Mouse (Mus musculus): ENCODE results near the gene Prg3. TPM values are rescaled to one million over a fixed set of nuclear protein-coding genes. Genes with fewer than 3 reads are reported as not detected.

Gene Prg3
- polyA plus RNA-seq (2015; fragmentation: Nextera tagmentation; extraction: Ambion mirVana): not detected in 2 replicates

DNA sequence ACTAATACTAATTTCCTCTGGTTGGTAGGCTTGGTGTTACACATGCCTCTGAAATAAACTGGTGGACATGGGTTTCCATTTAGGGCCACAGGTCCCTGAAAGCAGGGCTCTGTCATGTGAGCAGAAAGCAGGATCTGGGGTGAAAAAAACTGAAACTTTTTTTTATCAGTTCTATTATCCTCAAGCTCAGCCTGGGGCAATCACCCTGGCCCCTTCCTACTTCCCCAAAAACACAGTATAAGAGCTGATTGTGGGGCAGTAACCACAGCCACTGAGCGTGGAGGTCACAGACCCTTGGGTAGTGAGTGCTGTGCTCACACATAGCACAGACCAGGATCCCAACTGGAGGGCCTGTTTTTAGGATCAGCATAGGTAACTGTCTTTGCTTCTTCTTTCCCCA lies at the start of gene Prg3:
TSS of gene Prg3 (plus strand) at position 286 of the 400 bp plus-strand sequence.
- no peaks in the 10 kb centered on the region for H3K9me3 ChIP-seq
- no peaks in the 10 kb centered on the region for H3K27me3 ChIP-seq
- H3K9ac ChIP-seq (replicated peaks): no peak within 1 kb of the TSS
- no peak within 1 kb of the TSS for H3K4me3 ChIP-seq (replicated peaks)
- no peaks in the 10 kb centered on the region for H3K36me3 ChIP-seq
- H3K4me2 ChIP-seq (replicated peaks): no peak within 1 kb of the TSS
- H3K4me1 ChIP-seq (replicated peaks): no peaks in the 10 kb centered on the region
- 77% methylated on average over 1 of the region's 1 CpGs for WGBS
- ATAC-seq: no peak
- no peak within 1 kb of the TSS for H3K27ac ChIP-seq

DNA sequence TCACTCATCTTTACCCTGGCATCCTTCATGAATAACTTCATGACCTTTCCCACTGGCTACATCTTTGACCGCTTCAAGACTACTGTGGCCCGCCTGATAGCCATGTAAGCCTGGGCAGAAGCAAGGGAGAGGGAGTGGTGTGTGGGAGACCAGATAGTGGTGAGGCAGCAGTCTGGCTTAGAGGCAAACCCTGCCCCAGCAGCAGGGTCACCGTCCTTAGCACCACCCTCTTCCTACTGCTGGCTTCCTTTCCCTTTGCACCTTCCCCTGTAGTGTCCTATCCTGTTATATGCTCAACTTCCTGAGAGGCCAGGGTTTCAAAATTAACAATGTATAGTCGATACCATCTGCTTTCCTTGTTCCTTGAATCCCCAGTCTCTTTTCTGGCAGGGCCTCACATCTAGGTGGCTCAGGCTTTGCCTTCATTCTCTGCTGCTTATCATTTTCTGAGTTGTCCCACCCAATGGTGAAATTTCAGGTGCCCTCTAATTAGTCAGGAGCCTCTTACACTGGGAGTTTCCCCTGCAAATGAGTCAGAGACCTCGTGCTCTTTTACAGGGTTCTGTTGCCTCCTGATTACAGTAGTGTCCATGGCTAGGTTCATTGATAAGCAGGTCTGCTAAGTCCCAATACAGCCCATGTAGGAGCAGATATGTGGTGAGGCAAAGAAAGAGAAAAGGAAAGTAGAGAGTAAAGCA lies 49.6 kb upstream of the Prg3 start:
- ATAC-seq: no peak
- Histone ChIP-seq H3K27ac (no peak overlapping the region), H3K9ac (replicated peaks) (no peak overlapping the region), H3K27me3 (no peaks in the 10 kb centered on the region), H3K36me3 (no peaks in the 10 kb centered on the region), H3K4me2 (replicated peaks) (no peak overlapping the region), H3K4me3 (replicated peaks) (no peak overlapping the region), H3K9me3 (no peaks in the 10 kb centered on the region), H3K4me1 (replicated peaks) (peaks cover 16% of the 10 kb centered on the region)
- 90% methylated on average over 5 of the region's 5 CpGs for WGBS

DNA sequence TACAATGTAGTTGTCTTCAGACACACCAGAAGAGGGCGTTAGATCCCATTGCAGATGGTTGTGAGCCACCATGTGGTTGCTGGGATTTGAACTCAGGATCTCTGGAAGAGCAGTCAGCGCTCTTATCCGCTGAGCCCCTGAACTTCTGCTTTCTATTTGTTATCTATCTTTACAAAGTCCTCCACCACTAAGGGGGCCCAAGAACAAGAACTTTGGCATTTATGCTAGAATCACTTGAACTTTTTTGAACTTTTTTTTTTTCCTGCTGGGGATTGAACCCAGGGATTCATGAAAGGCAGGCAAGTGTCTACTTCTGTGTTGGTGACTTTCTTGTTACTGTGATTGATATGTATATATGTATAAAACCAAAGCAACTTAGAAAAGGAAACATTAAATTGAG lies 48.7 kb upstream of the Prg3 start:
- H3K4me1 ChIP-seq (replicated peaks): peaks cover 12% of the 10 kb centered on the region; the same call in 1 of the 2 replicates
- H3K27ac ChIP-seq: no peak overlapping the region
- H3K36me3 ChIP-seq: no peaks in the 10 kb centered on the region
- WGBS: 95% methylated on average over 3 of the region's 3 CpGs
- H3K27me3 ChIP-seq: no peaks in the 10 kb centered on the region
- no peak overlapping the region for H3K4me3 ChIP-seq (replicated peaks)
- no peaks in the 10 kb centered on the region for H3K9me3 ChIP-seq
- no peak overlapping the region for H3K9ac ChIP-seq (replicated peaks)
- H3K4me2 ChIP-seq (replicated peaks): no peak overlapping the region
- no peak for ATAC-seq

DNA sequence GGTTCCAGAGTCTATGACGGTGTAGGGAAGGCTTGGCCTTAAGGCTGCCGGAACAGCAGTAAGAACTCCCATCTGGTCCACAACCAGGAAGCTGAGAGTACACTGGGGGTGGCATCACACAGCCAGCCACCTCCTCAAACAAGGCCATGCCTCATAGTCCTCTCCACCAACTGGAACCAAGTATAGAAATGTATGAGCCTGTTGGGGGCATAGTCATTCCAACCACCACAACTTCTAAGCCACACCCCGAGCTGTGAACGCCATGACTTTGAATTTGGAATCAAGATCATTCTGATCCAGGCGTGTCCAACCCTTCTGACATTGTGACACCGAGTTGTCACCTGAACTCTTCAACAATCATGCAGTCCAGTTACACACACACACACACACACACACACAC lies 48.3 kb upstream of the Prg3 start:
- Histone ChIP-seq H3K27ac (no peak overlapping the region), H3K4me3 (replicated peaks) (no peak overlapping the region), H3K4me2 (replicated peaks) (no peak overlapping the region), H3K4me1 (replicated peaks) (peaks cover 11% of the 10 kb centered on the region; the same call in 1 of the 2 replicates), H3K27me3 (no peaks in the 10 kb centered on the region), H3K9ac (replicated peaks) (no peak overlapping the region), H3K36me3 (no peaks in the 10 kb centered on the region), H3K9me3 (no peaks in the 10 kb centered on the region)
- ATAC-seq: no peak
- 93% methylated on average over 6 of the region's 6 CpGs for WGBS

DNA sequence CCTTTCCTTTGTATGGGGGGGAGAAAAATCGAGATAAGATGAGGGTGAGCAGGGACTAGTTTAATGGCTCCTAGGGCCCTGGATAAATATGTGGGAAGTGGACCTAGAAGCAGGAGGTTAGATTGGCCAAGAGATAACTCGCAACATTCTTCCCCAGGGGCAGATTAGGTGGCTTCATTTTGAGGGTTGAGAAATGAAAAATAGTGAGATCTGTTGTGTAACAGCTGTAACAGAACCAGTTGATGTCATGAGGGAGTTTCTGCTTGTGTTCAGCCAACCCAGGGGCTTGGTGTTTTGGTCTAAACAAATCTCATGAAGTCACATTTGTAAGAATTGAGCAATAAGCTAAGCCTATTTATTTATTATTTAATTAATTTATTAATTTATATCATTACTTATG lies 46.7 kb upstream of the Prg3 start:
- no peak for ATAC-seq
- H3K9me3 ChIP-seq: no peaks in the 10 kb centered on the region
- H3K27ac ChIP-seq: no peak overlapping the region
- H3K36me3 ChIP-seq: no peaks in the 10 kb centered on the region
- WGBS: 77% methylated on average over 2 of the region's 2 CpGs
- no peak overlapping the region for H3K9ac ChIP-seq (replicated peaks)
- no peaks in the 10 kb centered on the region for H3K27me3 ChIP-seq
- H3K4me3 ChIP-seq (replicated peaks): no peak overlapping the region
- H3K4me2 ChIP-seq (replicated peaks): no peak overlapping the region
- H3K4me1 ChIP-seq (replicated peaks): peaks cover 6% of the 10 kb centered on the region; the same call in 1 of the 2 replicates

DNA sequence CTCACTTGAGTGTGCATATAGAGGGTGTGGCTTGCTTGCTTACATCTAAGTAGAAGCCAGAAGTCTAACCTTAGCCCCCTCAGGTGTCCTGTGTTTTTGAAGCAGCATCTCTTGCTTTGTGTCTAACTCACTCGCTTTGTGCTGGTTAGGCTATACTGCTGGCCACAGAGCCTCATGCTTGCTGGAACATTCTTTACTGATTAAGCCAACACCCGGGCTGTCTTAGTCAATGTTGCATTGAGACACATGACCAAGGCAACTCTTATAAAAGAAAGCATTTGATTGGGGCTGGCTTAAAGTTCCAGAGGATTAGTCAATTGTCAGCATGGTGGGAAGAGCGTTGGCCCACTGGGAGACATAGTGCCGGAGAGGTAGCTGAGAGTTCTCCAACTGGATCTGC lies 46.2 kb upstream of the Prg3 start:
- Histone ChIP-seq H3K9ac (replicated peaks) (no peak overlapping the region), H3K27ac (no peak overlapping the region), H3K4me3 (replicated peaks) (no peak overlapping the region), H3K27me3 (no peaks in the 10 kb centered on the region), H3K4me1 (replicated peaks) (0 out of 2 replicates have a peak, but pooled peaks cover 3% of the 10 kb centered on the region), H3K4me2 (replicated peaks) (no peak overlapping the region), H3K9me3 (no peaks in the 10 kb centered on the region), H3K36me3 (no peaks in the 10 kb centered on the region)
- no peak for ATAC-seq
- WGBS: 75% methylated on average over 4 of the region's 4 CpGs

DNA sequence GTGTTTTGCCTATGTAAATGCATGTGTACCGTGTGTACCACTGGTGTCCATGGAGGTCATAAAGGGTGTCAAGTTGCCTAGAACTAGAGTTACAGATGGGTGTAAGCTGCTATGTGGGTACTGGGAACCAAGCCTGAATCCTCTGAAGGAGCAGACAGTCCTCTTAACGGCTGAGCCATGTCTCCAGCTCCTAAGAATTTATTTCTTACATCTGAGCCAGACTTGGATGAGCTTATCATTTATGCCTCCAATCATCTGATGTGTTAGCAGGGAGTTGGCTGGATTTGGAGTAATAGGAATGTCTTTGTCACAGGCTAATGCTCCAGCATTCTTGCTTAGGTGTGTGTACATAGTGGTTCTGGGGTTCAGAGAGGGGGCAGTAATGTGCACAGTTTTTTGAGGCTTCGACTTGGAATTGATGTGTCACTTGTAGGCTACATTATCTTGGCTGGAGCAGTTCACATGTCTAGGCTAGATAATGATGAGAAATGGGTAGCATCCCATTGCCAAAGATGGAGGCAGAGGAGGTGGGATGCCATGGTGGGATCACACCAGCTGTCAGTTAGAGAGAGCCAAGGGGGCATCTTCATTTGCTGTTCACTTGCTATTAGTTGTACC lies 40.8 kb upstream of the Prg3 start:
- H3K4me1 ChIP-seq (replicated peaks): no peaks in the 10 kb centered on the region
- H3K27me3 ChIP-seq: no peaks in the 10 kb centered on the region
- H3K4me2 ChIP-seq (replicated peaks): no peak overlapping the region
- H3K27ac ChIP-seq: no peak overlapping the region
- H3K9me3 ChIP-seq: no peaks in the 10 kb centered on the region
- ATAC-seq: no peak
- no peaks in the 10 kb centered on the region for H3K36me3 ChIP-seq
- 91% methylated on average over 3 of the region's 3 CpGs for WGBS
- H3K4me3 ChIP-seq (replicated peaks): no peak overlapping the region
- H3K9ac ChIP-seq (replicated peaks): no peak overlapping the region

DNA sequence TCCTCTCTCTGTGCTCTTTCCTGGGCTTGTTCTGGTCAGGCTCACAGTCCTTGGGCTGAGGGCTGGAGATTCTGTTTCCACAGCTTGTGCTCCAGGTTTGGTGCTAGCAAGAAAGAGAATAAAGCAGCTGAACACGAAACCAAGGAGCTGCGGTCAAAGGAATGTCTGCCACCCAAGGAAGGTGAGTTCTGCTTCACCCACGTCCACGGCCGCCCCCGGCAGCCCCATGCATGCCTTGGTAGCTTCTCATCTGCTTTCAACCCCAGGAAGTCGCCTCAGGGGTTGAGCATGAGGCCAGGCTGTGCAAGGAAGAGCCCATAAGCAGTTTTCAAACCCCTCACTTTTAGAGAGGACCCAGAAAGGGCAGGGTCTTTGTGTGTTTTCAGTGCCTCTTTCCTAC lies 39.8 kb upstream of the Prg3 start:
- no peaks in the 10 kb centered on the region for H3K36me3 ChIP-seq
- H3K9me3 ChIP-seq: no peaks in the 10 kb centered on the region
- no peak overlapping the region for H3K4me2 ChIP-seq (replicated peaks)
- no peaks in the 10 kb centered on the region for H3K4me1 ChIP-seq (replicated peaks)
- H3K4me3 ChIP-seq (replicated peaks): no peak overlapping the region
- no peak overlapping the region for H3K27ac ChIP-seq
- H3K9ac ChIP-seq (replicated peaks): no peak overlapping the region
- H3K27me3 ChIP-seq: no peaks in the 10 kb centered on the region
- ATAC-seq: no peak
- WGBS: 90% methylated on average over 7 of the region's 7 CpGs

DNA sequence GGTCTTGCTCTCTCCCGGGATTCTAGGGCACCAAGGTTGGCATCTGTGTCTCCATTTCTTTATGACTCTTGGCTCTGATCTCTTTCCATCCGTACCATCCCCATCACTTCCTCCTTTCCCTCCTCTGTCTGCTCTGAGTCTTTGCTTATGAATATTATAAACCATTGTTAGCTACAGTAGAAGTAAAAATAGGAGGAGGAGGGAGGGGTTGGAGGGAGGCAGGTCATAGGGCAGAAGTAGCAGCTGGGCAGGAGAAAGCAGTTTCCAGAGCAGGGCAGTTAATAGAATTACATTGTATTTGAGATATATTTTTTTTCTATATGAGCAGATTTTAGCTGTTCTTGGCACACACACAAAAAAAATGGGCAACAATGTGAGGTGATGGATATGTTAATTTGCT lies 39.3 kb upstream of the Prg3 start:
- Histone ChIP-seq H3K4me3 (replicated peaks) (no peak overlapping the region), H3K4me2 (replicated peaks) (no peak overlapping the region), H3K27me3 (no peaks in the 10 kb centered on the region), H3K36me3 (no peaks in the 10 kb centered on the region), H3K9ac (replicated peaks) (no peak overlapping the region), H3K4me1 (replicated peaks) (no peaks in the 10 kb centered on the region), H3K9me3 (no peaks in the 10 kb centered on the region), H3K27ac (no peak overlapping the region)
- WGBS: 89% methylated on average over 2 of the region's 2 CpGs
- ATAC-seq: no peak

DNA sequence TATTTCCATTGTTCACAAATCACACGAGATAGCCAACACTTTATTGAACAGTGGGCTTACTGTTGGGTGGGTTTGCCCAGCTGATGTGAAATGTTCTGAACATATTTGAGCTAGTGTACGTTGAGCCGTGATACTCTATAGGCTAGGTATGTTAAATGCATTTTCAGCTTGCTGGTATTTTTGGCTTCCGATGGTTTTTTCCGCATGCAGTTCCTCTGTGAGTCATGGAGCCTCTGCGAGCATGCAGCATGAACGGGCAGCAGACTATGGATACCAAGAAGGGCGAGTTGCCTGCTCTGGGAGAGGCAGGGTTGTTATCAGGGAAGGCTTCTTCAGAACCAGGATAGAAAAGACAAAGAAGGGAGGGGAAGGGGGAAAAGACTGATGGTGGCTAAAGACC lies 37.0 kb upstream of the Prg3 start:
- Histone ChIP-seq H3K4me3 (replicated peaks) (no peak overlapping the region), H3K9ac (replicated peaks) (no peak overlapping the region), H3K27ac (no peak overlapping the region), H3K27me3 (no peaks in the 10 kb centered on the region), H3K36me3 (no peaks in the 10 kb centered on the region), H3K4me2 (replicated peaks) (no peak overlapping the region), H3K4me1 (replicated peaks) (no peaks in the 10 kb centered on the region), H3K9me3 (no peaks in the 10 kb centered on the region)
- ATAC-seq: no peak
- WGBS: 95% methylated on average over 8 of the region's 8 CpGs

DNA sequence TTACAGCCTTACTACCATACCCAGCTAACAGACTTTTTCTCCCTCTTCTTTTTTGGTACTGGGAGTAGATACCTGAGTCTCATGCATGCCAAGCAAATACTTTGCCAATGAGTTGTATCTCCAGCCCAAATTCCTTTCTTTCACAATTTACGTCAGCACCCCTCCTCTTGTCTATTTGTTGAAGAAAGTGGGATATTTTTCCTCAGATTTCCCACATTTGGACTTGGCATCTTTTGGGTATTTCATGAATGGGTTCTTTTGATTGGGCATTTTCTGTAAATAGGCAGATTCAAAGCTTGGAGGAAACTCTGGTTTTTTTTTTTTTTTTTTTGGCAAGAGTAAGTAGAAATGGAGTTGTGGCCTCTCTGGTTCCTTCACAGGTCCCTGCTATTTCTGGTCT lies 35.8 kb upstream of the Prg3 start:
- H3K4me2 ChIP-seq (replicated peaks): no peak overlapping the region
- WGBS: 95% methylated on average over 1 of the region's 1 CpGs
- no peak overlapping the region for H3K4me3 ChIP-seq (replicated peaks)
- H3K4me1 ChIP-seq (replicated peaks): no peaks in the 10 kb centered on the region
- no peaks in the 10 kb centered on the region for H3K27me3 ChIP-seq
- no peaks in the 10 kb centered on the region for H3K36me3 ChIP-seq
- H3K9ac ChIP-seq (replicated peaks): no peak overlapping the region
- ATAC-seq: no peak
- no peak overlapping the region for H3K27ac ChIP-seq
- no peaks in the 10 kb centered on the region for H3K9me3 ChIP-seq

DNA sequence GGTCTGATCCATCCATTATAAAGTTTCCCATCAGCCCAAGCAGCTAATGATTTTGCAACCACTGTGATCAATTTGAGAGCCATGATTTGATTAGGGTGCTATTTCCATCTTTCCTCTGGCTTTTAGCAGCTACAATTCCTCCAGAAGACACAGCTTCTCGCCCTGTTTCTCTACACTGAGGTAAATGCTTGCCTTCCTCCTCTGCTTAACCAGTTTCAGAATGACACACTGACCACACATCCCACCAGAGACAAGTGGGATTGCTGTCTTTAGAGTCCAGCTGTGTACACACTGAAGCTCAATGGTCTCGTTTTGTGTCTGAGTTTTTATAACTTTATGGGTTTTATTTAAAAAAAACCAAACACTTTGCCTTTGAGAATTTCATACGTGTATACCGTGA lies 35.3 kb upstream of the Prg3 start:
- Histone ChIP-seq H3K4me3 (replicated peaks) (no peak overlapping the region), H3K9ac (replicated peaks) (no peak overlapping the region), H3K9me3 (no peaks in the 10 kb centered on the region), H3K27ac (no peak overlapping the region), H3K4me1 (replicated peaks) (no peaks in the 10 kb centered on the region), H3K27me3 (no peaks in the 10 kb centered on the region), H3K4me2 (replicated peaks) (no peak overlapping the region), H3K36me3 (no peaks in the 10 kb centered on the region)
- no peak for ATAC-seq
- 86% methylated on average over 4 of the region's 4 CpGs for WGBS

DNA sequence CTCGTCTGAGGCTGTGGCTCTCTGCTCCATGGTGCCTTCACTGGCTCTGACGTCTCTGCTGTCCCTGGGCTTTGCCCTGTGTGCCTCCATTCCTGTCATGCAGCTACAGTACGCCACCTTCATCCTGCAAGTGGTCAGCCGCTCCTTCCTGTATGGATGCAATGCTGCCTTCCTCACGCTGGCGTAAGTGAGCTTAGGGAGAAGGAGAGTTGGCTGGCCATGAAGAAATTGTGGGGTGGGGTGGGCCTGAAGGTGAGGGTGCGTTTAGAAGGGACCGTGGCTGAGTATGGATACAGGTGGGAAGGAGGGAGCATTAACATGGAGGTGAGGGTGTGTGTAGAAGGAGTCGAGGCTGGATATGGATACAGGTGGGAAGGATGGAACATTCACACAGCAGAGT lies 32.6 kb upstream of the Prg3 start:
- Histone ChIP-seq H3K27me3 (no peaks in the 10 kb centered on the region), H3K4me2 (replicated peaks) (no peak overlapping the region), H3K4me1 (replicated peaks) (no peaks in the 10 kb centered on the region), H3K36me3 (no peaks in the 10 kb centered on the region), H3K9ac (replicated peaks) (no peak overlapping the region), H3K4me3 (replicated peaks) (no peak overlapping the region), H3K27ac (no peak overlapping the region), H3K9me3 (no peaks in the 10 kb centered on the region)
- WGBS: 89% methylated on average over 9 of the region's 9 CpGs
- ATAC-seq: no peak
